ENCODE assay signal across 16 mouse cellular contexts in genomic region chr7:91567423-91567822, GRCm38 (mm10).
"Had no signal": no experiment of that assay in that cellular context is flagged by ENCODE, and none has a peak within 500 bp of the region (broad histone marks: within the 10 kb centered on the region; RNA-seq: fewer than 3 reads in every experiment).

No protein-coding gene starts in this region.

- H3K4me3 ChIP-seq: neural tube, embryonic 13.5 days; neural tube, embryonic 15.5 days; stomach, embryonic 15.5 days had no signal

- H3K4me2 ChIP-seq: neural tube, embryonic 13.5 days; neural tube, embryonic 15.5 days; stomach, embryonic 15.5 days had no signal

- H3K27ac ChIP-seq: neural tube, embryonic 13.5 days; neural tube, embryonic 15.5 days; stomach, embryonic 15.5 days; stomach, postnatal 0 days had no signal

- H3K27me3 ChIP-seq: neural tube, embryonic 13.5 days; neural tube, embryonic 15.5 days; stomach, embryonic 15.5 days had no signal

- H3K9ac ChIP-seq: neural tube, embryonic 13.5 days; neural tube, embryonic 15.5 days; stomach, embryonic 15.5 days had no signal

- H3K9me3 ChIP-seq: neural tube, embryonic 13.5 days; neural tube, embryonic 15.5 days; stomach, embryonic 15.5 days had no signal

- DNase-seq: retina, postnatal 1 day; right cerebral cortex, adult 18-20 months; right cerebral cortex, postnatal 14 days; right cerebral cortex, postnatal 25 days; right cerebral cortex, postnatal 4 days; spleen, adult 18-20 months; thymus, adult 18-20 months; thymus, adult 2 months; thymus, postnatal 14 days; thymus, postnatal 25 days; thymus, postnatal 36 days; thymus, postnatal 4 days had no signal

- H3K4me1 ChIP-seq: neural tube, embryonic 13.5 days; neural tube, embryonic 15.5 days; stomach, embryonic 15.5 days had no signal

- H3K36me3 ChIP-seq: neural tube, embryonic 13.5 days; neural tube, embryonic 15.5 days; stomach, embryonic 15.5 days had no signal
